Mouse (Mus musculus): ENCODE data around the gene Ocrl. TPM values are rescaled to one million over a fixed set of nuclear protein-coding genes. Genes with fewer than 3 reads are reported as not detected.

Gene Ocrl
- polyA plus RNA-seq, 1 experiment from 2014 or later = 34.9 TPM

GRCm38 (mm10) chrX:47992606-47993005 is 80.4 kb downstream of the Ocrl start:
- WGBS = 23% methylated on average over 8 of the region's 8 CpGs
- H3K9me3 ChIP-seq = no peaks in the 10 kb centered on the region
- H3K36me3 ChIP-seq (replicated peaks) = no peaks in the 10 kb centered on the region
- H3K27me3 ChIP-seq (replicated peaks) = no peaks in the 10 kb centered on the region
- peak; percentile 77 for ATAC-seq (replicated peaks)
- H3K4me3 ChIP-seq = no peak overlapping the region
- no peak overlapping the region for H3K9ac ChIP-seq
- no peak overlapping the region for H3K27ac ChIP-seq
- no peaks in the 10 kb centered on the region for H3K4me1 ChIP-seq
- no peak overlapping the region for H3K4me2 ChIP-seq

GRCm38 (mm10) chrX:47998412-47998811 is 86.2 kb downstream of the Ocrl start:
- ATAC-seq (replicated peaks) = no peak
- WGBS = 87% methylated on average over 8 of the region's 8 CpGs
- Histone ChIP-seq H3K4me1 (no peaks in the 10 kb centered on the region), H3K4me3 (no peak overlapping the region), H3K9me3 (no peaks in the 10 kb centered on the region), H3K4me2 (no peak overlapping the region), H3K27ac (no peak overlapping the region), H3K9ac (no peak overlapping the region), H3K27me3 (replicated peaks) (no peaks in the 10 kb centered on the region), H3K36me3 (replicated peaks) (no peaks in the 10 kb centered on the region)

GRCm38 (mm10) chrX:48001151-48001550 is 89.0 kb downstream of the Ocrl start:
- no peak overlapping the region for H3K27ac ChIP-seq
- no peaks in the 10 kb centered on the region for H3K27me3 ChIP-seq (replicated peaks)
- H3K9ac ChIP-seq = no peak overlapping the region
- H3K4me2 ChIP-seq = no peak overlapping the region
- no peaks in the 10 kb centered on the region for H3K9me3 ChIP-seq
- ATAC-seq (replicated peaks) = no peak
- no peaks in the 10 kb centered on the region for H3K4me1 ChIP-seq
- H3K36me3 ChIP-seq (replicated peaks) = no peaks in the 10 kb centered on the region
- WGBS = 82% methylated on average over 7 of the region's 7 CpGs
- H3K4me3 ChIP-seq = no peak overlapping the region

- Histone ChIP-seq H3K4me2 (no peak overlapping the region), H3K4me1 (no peaks in the 10 kb centered on the region), H3K27me3 (replicated peaks) (no peaks in the 10 kb centered on the region), H3K4me3 (no peak overlapping the region), H3K36me3 (replicated peaks) (no peaks in the 10 kb centered on the region), H3K27ac (no peak overlapping the region), H3K9ac (no peak overlapping the region), H3K9me3 (no peaks in the 10 kb centered on the region)
- WGBS = 79% methylated on average over 1 of the region's 1 CpGs
- ATAC-seq (replicated peaks) = no peak
Observed at GRCm38 (mm10) chrX:48004786-48005185, 92.6 kb downstream of the Ocrl start.

- no peak overlapping the region for H3K4me3 ChIP-seq
- 58% methylated on average over 8 of the region's 8 CpGs for WGBS
Observed at GRCm38 (mm10) chrX:48006062-48006461, 93.9 kb downstream of the Ocrl start.

GRCm38 (mm10) chrX:48011656-48012055 is 99.5 kb downstream of the Ocrl start:
- Histone ChIP-seq H3K4me1 (peaks cover 7% of the 10 kb centered on the region; the same call in 1 of the 2 replicates), H3K27me3 (replicated peaks) (0 out of 2 replicates have a peak, but pooled peaks cover 2% of the 10 kb centered on the region), H3K9ac (no peak overlapping the region), H3K36me3 (replicated peaks) (no peaks in the 10 kb centered on the region), H3K9me3 (no peaks in the 10 kb centered on the region), H3K4me3 (no peak overlapping the region), H3K27ac (no peak overlapping the region), H3K4me2 (no peak overlapping the region)
- no peak for ATAC-seq (replicated peaks)
- WGBS = 93% methylated on average over 3 of the region's 3 CpGs

More at GRCm38 (mm10) chrX:48006062-48006461, 93.9 kb downstream of the Ocrl start:
- Histone ChIP-seq H3K9ac (no peak overlapping the region), H3K27ac (no peak overlapping the region), H3K27me3 (replicated peaks) (no peaks in the 10 kb centered on the region), H3K4me1 (no peaks in the 10 kb centered on the region), H3K36me3 (replicated peaks) (no peaks in the 10 kb centered on the region), H3K4me2 (no peak overlapping the region), H3K9me3 (no peaks in the 10 kb centered on the region)
- ATAC-seq (replicated peaks) = no peak

Other genes starting within 250 kb of the Ocrl start
- gene Smarca1, start 19.4 kb upstream of the Ocrl start, polyA plus RNA-seq (2015; fragmentation: Nextera tagmentation; extraction: Ambion mirVana) = 32.9 and 37.3 TPM in 2 replicates
- 3.5 and 4.3 TPM in 2 replicates for gene Apln, start 122.5 kb downstream of the Ocrl start, polyA plus RNA-seq (2015; fragmentation: Nextera tagmentation; extraction: Ambion mirVana)
- gene Xpnpep2, start 196.3 kb downstream of the Ocrl start, polyA plus RNA-seq (2015; fragmentation: Nextera tagmentation; extraction: Ambion mirVana) = 0.65 and 1.2 TPM in 2 replicates
- 0.83 and 1.2 TPM in 2 replicates for gene Sash3, start 234.0 kb downstream of the Ocrl start, polyA plus RNA-seq (2015; fragmentation: Nextera tagmentation; extraction: Ambion mirVana)

All from midbrain, embryonic 15.5 days (tissue).